Mouse (Mus musculus) liver, embryonic 14.5 days (tissue): ENCODE measurements around the gene Pafah1b2.

Experiments used
- CTCF ChIP-seq: IDR thresholded peaks from 2 replicates; pipeline ENCODE4 v1.5.1; 2016; ENCODE audit warnings: antibody characterized with exemption, low read depth, control low read depth
- EP300 ChIP-seq: IDR thresholded peaks from 2 replicates; pipeline ENCODE4 v1.6.1; 2016; ENCODE audit warnings: antibody characterized with exemption, low read depth

- TF ChIP-seq CTCF (no peak), EP300 (no peak)
Observed at GRCm38 (mm10) chr9:46036881-46037280, 24.4 kb upstream of the Pafah1b2 start.
